Mouse (Mus musculus): ENCODE results near the gene Lrch1. TPM values are rescaled to one million over a fixed set of nuclear protein-coding genes. Genes with fewer than 3 reads are reported as not detected.
A peak's percentile ranks its signal among the peaks of the same experiment; 100 is the strongest.

Lrch1 gene
- polyA plus RNA-seq, 1 experiment from 2014 or later, result 10.9 TPM

DNA sequence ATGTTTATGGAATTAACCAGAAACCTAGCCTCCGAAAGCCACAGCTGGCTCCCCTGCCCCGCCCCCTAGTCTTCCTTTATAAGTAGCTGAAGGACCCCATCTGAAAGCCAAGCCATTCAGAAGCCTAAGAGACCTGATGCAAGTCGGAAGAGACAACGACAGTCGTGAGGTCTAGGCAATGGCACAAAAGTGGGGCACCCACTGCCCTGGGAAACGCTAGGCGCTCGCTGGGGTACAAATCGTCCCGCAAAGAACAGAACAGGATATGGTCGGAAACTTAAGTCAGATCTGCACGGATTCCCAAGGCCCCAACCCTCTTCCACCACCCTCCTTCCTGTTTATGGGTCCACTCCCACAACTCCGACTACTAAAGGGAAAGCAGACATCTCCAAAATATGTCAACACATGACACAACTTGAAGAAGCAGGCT is 1.3 kb downstream of the Lrch1 start:
- H3K27ac ChIP-seq, result peak overlapping the region; percentile 96
- peak overlapping the region; percentile 86 for H3K9ac ChIP-seq
- H3K9me3 ChIP-seq (replicated peaks), result no peaks in the 10 kb centered on the region
- ATAC-seq (replicated peaks; ENCODE audit: insufficient number of reproducible peaks, insufficient read depth, low FRiP score, low read depth), result peak; percentile 11; the same call in 1 of the 2 replicates
- no peaks in the 10 kb centered on the region for H3K36me3 ChIP-seq
- 2% methylated on average over 13 of the region's 13 CpGs for WGBS
- peak overlapping the region; percentile 88 for H3K4me3 ChIP-seq
- peaks cover 39% of the 10 kb centered on the region for H3K4me1 ChIP-seq (replicated peaks)
- no peaks in the 10 kb centered on the region for H3K27me3 ChIP-seq
- peak overlapping the region; percentile 72 for H3K4me2 ChIP-seq

DNA sequence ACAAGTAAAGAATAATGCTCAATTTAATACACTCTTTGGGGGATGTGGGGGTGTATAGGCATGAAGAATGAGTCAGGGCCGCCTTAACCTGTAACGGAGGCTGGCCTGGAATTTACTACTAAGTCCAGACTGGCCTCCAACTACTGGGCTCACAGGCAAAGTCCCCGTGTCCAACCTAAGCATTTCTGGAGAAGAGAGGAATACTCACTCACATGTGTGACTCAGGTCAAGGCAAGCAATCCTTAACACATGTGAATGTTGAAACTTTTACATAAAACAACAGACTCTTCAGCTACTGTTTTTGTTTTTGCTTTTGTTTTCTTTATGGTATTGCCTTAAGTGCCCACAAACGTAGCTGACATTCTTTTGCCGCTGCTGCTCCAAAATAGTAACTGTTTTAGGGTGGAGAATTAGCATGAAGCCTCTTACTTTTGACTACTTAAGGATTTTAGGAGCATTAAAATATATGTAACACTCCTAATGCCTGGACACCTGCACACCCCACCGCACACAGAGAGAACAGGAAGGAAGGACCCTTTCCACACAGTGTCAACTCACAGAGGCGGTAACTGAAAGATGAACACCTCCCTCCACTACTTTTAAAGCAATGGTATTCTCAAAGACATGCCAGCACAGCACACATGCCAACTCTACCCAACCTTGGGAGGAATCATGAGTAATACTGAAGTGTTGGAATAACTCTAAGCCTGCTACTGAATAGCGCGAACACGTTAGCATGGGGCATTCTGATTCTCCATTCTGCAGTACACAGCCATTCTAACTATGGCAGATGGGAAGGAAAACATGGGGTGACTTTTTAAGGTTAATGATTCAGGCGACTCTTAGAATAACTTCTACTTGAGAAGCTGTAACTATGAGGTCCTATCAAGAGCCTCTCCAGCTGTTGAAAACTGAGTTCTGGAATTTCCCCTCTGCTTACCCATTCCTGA is 2.1 kb downstream of the Lrch1 start:
- Histone ChIP-seq H3K4me1 (replicated peaks) (peaks cover 39% of the 10 kb centered on the region), H3K9me3 (replicated peaks) (no peaks in the 10 kb centered on the region), H3K4me2 (peak overlapping the region; percentile 72), H3K36me3 (no peaks in the 10 kb centered on the region), H3K9ac (peak overlapping the region; percentile 86), H3K4me3 (peak overlapping the region; percentile 88), H3K27ac (peak overlapping the region; percentile 96), H3K27me3 (no peaks in the 10 kb centered on the region)
- ATAC-seq (replicated peaks; ENCODE audit: insufficient number of reproducible peaks, insufficient read depth, low FRiP score, low read depth), result no peak
- 45% methylated on average over 11 of the region's 11 CpGs for WGBS

DNA sequence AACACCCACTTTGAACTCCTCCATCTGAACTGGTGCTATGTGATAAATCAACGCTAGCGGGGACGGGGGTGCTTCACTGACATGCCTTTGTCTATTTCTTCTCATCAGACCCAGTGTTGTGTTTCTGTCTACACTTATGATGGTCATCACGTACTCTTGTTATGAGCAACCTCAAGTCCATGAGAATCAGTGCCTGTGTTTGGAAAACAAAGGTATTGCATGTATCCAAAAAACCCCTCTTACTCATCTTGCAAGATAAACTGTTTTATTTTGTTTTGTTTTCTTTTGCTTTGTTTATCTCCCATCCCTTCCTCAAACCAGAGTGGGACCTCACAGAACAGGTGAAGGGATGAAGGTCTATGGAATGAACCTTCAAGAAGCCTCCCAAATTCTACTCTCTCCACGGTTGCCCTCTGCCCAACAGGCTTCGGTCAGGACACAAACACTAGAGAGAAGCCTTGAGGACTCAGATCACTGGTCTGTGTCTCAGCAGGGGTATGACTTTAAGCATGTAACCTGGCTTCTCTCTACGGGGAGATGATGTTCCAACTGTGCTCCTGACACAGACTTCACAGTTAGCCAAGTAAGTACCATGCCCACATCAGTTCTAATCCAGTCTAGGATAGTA is 3.4 kb downstream of the Lrch1 start:
- H3K4me3 ChIP-seq, result no peak overlapping the region
- no peaks in the 10 kb centered on the region for H3K27me3 ChIP-seq
- H3K9ac ChIP-seq, result no peak overlapping the region
- no peaks in the 10 kb centered on the region for H3K9me3 ChIP-seq (replicated peaks)
- peaks cover 39% of the 10 kb centered on the region for H3K4me1 ChIP-seq (replicated peaks)
- H3K36me3 ChIP-seq, result no peaks in the 10 kb centered on the region
- no peak for ATAC-seq (replicated peaks; ENCODE audit: insufficient number of reproducible peaks, insufficient read depth, low FRiP score, low read depth)
- WGBS, result 88% methylated on average over 7 of the region's 7 CpGs
- no peak overlapping the region for H3K27ac ChIP-seq
- no peak overlapping the region for H3K4me2 ChIP-seq

DNA sequence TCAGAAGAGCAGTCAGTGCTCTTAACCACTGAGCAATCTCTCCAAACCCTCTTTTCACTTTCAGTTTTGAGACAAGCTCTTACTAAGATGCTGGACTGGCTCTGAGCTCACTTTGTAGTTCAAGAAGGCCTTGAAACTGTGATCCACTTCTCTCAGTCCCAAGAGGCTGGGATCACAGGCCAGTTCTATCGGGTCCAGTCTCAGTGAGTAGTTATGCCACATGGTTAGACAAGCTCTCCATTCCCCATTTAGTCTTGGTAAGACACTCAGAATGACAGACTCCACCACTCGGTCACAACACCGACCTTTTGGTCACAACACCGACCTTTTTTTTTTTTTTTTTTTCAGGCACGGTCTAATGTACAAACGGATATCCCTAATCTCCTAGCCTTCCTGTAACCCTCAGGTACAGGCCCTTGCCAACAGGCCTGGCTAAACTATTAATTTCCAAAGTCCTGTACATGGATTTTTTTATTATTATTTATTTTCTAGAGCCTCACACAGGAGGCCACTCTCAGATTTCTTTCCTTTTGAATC is 4.0 kb downstream of the Lrch1 start:
- Histone ChIP-seq H3K27me3 (no peaks in the 10 kb centered on the region), H3K36me3 (no peaks in the 10 kb centered on the region), H3K9ac (no peak overlapping the region), H3K27ac (no peak overlapping the region), H3K4me3 (no peak overlapping the region), H3K9me3 (replicated peaks) (no peaks in the 10 kb centered on the region), H3K4me1 (replicated peaks) (peaks cover 34% of the 10 kb centered on the region), H3K4me2 (no peak overlapping the region)
- WGBS, result 81% methylated on average over 6 of the region's 6 CpGs
- no peak for ATAC-seq (replicated peaks; ENCODE audit: insufficient number of reproducible peaks, insufficient read depth, low FRiP score, low read depth)

DNA sequence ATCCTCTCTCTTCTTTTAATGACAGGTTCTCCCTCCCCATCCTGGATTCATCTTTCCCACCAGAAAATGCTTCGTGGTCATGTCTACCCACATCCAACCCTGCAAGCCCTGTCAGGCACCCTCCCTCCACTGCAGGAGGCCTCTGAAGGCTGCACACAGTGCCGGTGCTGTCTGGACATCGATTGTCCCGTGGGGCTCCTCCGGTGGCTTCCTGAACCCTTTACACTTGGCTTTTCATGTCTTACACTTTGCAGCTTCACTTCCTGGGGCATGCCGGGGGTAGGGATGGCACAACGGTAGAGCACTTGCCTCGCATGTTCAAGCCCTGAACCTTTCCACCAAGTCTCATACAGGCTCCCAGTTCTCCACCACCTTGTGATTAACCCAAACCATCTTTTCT is 4.7 kb downstream of the Lrch1 start:
- Histone ChIP-seq H3K27ac (no peak overlapping the region), H3K4me3 (no peak overlapping the region), H3K9ac (no peak overlapping the region), H3K4me1 (replicated peaks) (peaks cover 28% of the 10 kb centered on the region), H3K9me3 (replicated peaks) (no peaks in the 10 kb centered on the region), H3K4me2 (no peak overlapping the region), H3K27me3 (no peaks in the 10 kb centered on the region), H3K36me3 (no peaks in the 10 kb centered on the region)
- ATAC-seq (replicated peaks; ENCODE audit: insufficient number of reproducible peaks, insufficient read depth, low FRiP score, low read depth), result no peak
- 51% methylated on average over 8 of the region's 8 CpGs for WGBS

DNA sequence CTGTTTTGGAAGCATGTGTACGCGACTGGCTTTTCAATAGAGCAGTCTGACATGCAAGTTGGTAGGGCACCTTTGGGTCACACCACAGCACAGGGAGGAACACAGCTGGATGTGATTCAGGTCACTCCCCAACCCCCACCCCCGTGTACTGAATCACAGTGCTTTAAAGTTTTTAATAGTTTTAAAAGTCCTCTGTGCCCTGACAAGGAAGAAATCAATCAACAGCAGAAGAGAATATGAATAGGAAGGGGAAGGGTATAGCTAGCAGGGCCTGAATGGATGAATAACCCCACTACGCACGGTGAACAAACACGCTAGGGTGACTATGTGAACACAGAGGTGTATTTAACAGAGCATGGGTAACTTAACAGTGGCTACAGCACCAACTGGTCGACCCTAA is 6.1 kb downstream of the Lrch1 start:
- H3K4me3 ChIP-seq, result no peak overlapping the region
- H3K4me2 ChIP-seq, result no peak overlapping the region
- no peaks in the 10 kb centered on the region for H3K36me3 ChIP-seq
- H3K27me3 ChIP-seq, result no peaks in the 10 kb centered on the region
- no peaks in the 10 kb centered on the region for H3K9me3 ChIP-seq (replicated peaks)
- ATAC-seq (replicated peaks; ENCODE audit: insufficient number of reproducible peaks, insufficient read depth, low FRiP score, low read depth), result no peak
- H3K27ac ChIP-seq, result no peak overlapping the region
- H3K9ac ChIP-seq, result no peak overlapping the region
- WGBS, result 82% methylated on average over 7 of the region's 7 CpGs
- H3K4me1 ChIP-seq (replicated peaks), result peaks cover 32% of the 10 kb centered on the region

DNA sequence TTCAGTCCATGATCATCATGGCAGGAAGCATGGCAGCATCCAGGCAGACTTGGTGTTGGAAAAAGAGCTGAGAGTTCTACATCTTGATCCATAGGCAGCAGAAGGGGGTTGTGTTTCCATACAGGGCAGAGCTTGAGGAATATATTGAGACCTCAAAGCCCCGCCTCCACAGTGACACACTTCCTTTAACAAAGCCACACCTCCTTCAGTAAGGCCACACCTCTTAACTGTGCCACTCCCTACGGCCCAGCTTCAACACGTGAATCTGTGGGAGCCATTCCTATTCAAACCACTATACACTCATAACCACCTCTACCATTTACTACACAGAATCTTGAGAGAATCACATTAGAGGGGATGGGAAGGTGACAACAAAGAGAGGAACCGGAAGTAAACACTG is 6.9 kb downstream of the Lrch1 start:
- Histone ChIP-seq H3K36me3 (no peaks in the 10 kb centered on the region), H3K27me3 (no peaks in the 10 kb centered on the region), H3K4me1 (replicated peaks) (peaks cover 27% of the 10 kb centered on the region), H3K4me2 (no peak overlapping the region), H3K27ac (no peak overlapping the region), H3K4me3 (no peak overlapping the region), H3K9me3 (replicated peaks) (no peaks in the 10 kb centered on the region), H3K9ac (no peak overlapping the region)
- no peak for ATAC-seq (replicated peaks; ENCODE audit: insufficient number of reproducible peaks, insufficient read depth, low FRiP score, low read depth)
- 89% methylated on average over 4 of the region's 4 CpGs for whole genome bisulfite sequencing

DNA sequence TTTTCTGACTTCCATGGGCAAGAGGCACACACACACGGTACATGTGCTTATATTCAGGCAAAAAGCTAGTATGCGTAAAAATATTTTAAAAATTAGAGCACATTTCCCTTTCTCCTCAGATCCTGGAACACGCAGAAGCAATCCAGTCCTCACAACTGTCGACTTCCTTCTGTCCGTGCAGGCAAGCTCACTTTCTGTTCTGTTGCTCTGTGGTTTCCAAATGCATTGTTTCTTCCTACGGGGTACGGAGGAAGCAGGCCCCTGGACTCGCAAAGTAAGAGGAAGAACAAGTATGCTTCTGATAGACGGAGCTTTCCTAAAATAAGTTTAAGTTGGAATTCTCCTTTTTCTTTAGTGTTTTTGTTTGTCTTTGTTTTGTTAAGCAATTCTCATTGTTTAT is 8.3 kb downstream of the Lrch1 start:
- Histone ChIP-seq H3K9ac (no peak overlapping the region), H3K4me3 (no peak overlapping the region), H3K4me1 (replicated peaks) (peaks cover 17% of the 10 kb centered on the region), H3K4me2 (no peak overlapping the region), H3K27me3 (no peaks in the 10 kb centered on the region), H3K9me3 (replicated peaks) (no peaks in the 10 kb centered on the region), H3K36me3 (no peaks in the 10 kb centered on the region), H3K27ac (peak overlapping the region; percentile 53; the same call in 1 of the 2 replicates)
- WGBS, result 69% methylated on average over 9 of the region's 9 CpGs
- ATAC-seq (replicated peaks; ENCODE audit: insufficient number of reproducible peaks, insufficient read depth, low FRiP score, low read depth), result no peak

DNA sequence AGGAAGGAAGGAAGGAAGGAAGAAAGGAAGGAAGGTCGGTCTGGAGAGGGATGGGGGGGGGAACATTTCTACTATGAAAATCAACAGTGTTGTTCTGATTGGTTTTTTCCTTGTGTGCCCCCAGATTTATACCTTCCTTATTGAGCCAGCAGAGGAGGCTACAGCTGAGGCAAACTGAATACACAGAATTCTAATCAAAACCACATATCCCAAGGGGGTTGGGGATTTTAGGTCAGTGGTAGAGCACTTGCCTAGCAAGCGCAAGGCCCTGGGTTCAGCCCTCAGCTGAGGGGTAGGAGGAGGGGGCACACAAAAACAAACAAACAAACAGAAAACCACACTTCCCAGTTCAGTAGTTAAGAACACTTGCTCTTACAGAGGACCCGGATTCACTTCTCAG is 8.8 kb downstream of the Lrch1 start:
- no peaks in the 10 kb centered on the region for H3K36me3 ChIP-seq
- no peak overlapping the region for H3K4me3 ChIP-seq
- no peaks in the 10 kb centered on the region for H3K27me3 ChIP-seq
- H3K4me2 ChIP-seq, result no peak overlapping the region
- 82% methylated on average over 3 of the region's 3 CpGs for WGBS
- peaks cover 18% of the 10 kb centered on the region for H3K4me1 ChIP-seq (replicated peaks)
- no peak for ATAC-seq (replicated peaks; ENCODE audit: insufficient number of reproducible peaks, insufficient read depth, low FRiP score, low read depth)
- peak overlapping the region; percentile 53; the same call in 1 of the 2 replicates for H3K27ac ChIP-seq
- no peaks in the 10 kb centered on the region for H3K9me3 ChIP-seq (replicated peaks)
- H3K9ac ChIP-seq, result no peak overlapping the region

DNA sequence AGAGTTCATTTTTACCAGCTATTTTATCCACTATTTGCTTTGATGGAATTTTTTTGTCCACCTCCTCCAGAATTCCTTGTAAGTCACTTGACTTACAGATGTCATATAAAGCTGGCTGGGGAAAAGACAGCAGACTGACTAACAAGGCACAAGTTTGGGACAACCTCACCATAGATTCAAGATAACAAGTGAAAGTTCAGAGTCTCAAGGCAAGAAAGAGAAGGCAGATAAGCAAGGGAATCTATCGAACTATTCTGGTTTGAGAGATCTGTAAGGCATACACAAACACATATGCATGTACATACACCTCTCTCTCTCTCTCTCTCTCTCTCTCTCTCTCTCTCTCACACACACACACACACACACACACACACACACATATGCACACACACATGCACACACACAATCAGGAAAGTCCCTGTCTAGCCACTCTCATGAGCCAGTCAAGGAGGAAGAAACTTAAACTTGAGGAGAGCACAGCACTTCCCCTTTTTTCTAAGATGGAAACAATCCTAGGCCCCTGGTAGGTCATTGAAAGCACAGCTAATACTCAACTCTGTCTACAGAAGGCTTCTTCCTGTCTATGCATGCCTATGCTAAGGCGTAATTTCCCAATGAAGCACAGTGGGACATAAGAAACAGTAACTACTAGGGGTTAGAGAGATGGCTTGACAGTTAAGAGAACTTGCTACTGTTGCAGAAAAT is 11.0 kb downstream of the Lrch1 start:
- Histone ChIP-seq H3K4me1 (replicated peaks) (peaks cover 13% of the 10 kb centered on the region), H3K9ac (no peak overlapping the region), H3K9me3 (replicated peaks) (no peaks in the 10 kb centered on the region), H3K4me2 (no peak overlapping the region), H3K27ac (0 out of 2 replicates have a peak overlapping the region, but pooled peaks have one; percentile 10), H3K27me3 (no peaks in the 10 kb centered on the region), H3K36me3 (no peaks in the 10 kb centered on the region), H3K4me3 (no peak overlapping the region)
- WGBS, result 71% methylated on average over 2 of the region's 2 CpGs
- no peak for ATAC-seq (replicated peaks; ENCODE audit: insufficient number of reproducible peaks, insufficient read depth, low FRiP score, low read depth)

DNA sequence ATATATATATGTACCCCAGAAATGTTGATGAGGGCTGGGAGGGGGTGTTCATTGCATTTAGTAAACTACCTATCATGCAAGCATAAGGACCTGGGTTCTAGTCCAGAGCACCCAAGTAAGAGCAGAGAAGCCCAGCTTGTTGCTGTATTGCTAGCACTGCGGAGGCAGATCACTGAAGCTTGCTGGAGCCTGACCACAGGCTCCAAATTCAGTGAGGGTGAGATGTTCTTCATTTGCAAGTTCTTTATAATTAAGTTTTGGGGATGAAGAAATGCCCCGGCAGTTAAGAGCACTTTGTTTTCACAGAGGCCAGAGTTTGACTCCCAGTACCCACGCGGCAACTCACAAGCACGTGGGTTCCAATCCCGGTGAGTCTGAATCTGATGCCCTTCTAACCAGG is 12.6 kb downstream of the Lrch1 start:
- Histone ChIP-seq H3K27ac (no peak overlapping the region), H3K4me1 (replicated peaks) (peaks cover 13% of the 10 kb centered on the region), H3K4me2 (no peak overlapping the region), H3K4me3 (no peak overlapping the region), H3K9ac (no peak overlapping the region), H3K27me3 (no peaks in the 10 kb centered on the region), H3K36me3 (no peaks in the 10 kb centered on the region), H3K9me3 (replicated peaks) (no peaks in the 10 kb centered on the region)
- WGBS, result 91% methylated on average over 6 of the region's 6 CpGs
- no peak for ATAC-seq (replicated peaks; ENCODE audit: insufficient number of reproducible peaks, insufficient read depth, low FRiP score, low read depth)

Measured in heart, embryonic 15.5 days (tissue).